Mouse (Mus musculus) E14TG2a.4 (cell line): Measurements from ENCODE around the gene Tpcn2.
A peak's percentile ranks its signal among the peaks of the same experiment; 100 is the strongest.

ENCODE experiments used
- H3K27me3 ChIP-seq: 2 replicates; pipeline ENCODE4 v1.6.1; 2014; ENCODE audit warnings: low read length, control low read depth; ENCODE audit not compliant: insufficient read depth
- H3K36me3 ChIP-seq: 2 replicates; pipeline ENCODE4 v1.6.1; 2014; ENCODE audit warnings: low read length, control low read depth; ENCODE audit not compliant: insufficient read depth
- H3K4me1 ChIP-seq: replicated peaks from 2 replicates; pipeline ENCODE4 v1.6.1; 2014; ENCODE audit warnings: low read depth, low read length, control low read depth
- H3K4me3 ChIP-seq: replicated peaks from 2 replicates; pipeline ENCODE4 v1.5.1; 2014; ENCODE audit warnings: mild to moderate bottlenecking, low read length
- H3K9me3 ChIP-seq: 2 replicates; pipeline ENCODE4 v1.6.1; 2014; ENCODE audit warnings: low read length, control low read depth
- CTCF ChIP-seq: conservative IDR thresholded peaks from 2 replicates; pipeline ENCODE4 v1.5.1; 2014; ENCODE audit warnings: low read length
- NANOG ChIP-seq: IDR thresholded peaks from 2 replicates; pipeline ENCODE4 v1.6.1; 2014; ENCODE audit warnings: borderline replicate concordance, low read length, mixed read lengths
- POU5F1 ChIP-seq: IDR thresholded peaks from 2 replicates; pipeline ENCODE4 v1.6.1; 2014; ENCODE audit warnings: low read length, borderline replicate concordance

Gene Tpcn2

GRCm38 (mm10) chr7:145154066-145154465, 129.7 kb downstream of the Tpcn2 start:
- Histone ChIP-seq H3K4me1 (peaks cover 18% of the 10 kb centered on the region), H3K9me3 (no peaks in the 10 kb centered on the region), H3K27me3 (no peaks in the 10 kb centered on the region; the same call in 1 of the 2 replicates), H3K4me3 (no peak overlapping the region), H3K36me3 (no peaks in the 10 kb centered on the region)
- TF ChIP-seq NANOG, result no peak
- no peak for TF ChIP-seq POU5F1
- TF ChIP-seq CTCF, result peak; percentile 32; the same call in 1 of the 2 replicates

DNA sequence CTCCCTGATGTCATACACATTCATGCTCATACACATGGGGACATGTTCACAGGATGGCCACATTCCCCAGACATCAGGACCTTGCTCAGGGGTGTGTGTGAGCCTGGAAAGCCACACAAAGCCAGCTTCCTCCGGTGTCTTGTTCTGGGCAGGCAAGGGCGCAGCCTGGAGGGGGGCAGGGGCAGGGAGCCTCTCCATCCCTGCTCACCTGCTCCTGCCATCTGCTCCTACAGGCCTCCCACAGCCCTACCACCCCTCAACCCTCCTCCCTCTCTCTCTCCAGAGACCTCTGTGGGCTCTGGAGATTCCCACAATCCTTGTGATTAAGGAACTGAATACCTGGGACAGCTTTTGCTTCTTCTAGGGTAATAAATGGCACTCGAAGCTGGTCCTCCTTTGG, 132.0 kb downstream of the Tpcn2 start:
- Histone ChIP-seq H3K36me3 (no peaks in the 10 kb centered on the region), H3K9me3 (peaks cover 11% of the 10 kb centered on the region), H3K4me3 (no peak overlapping the region), H3K27me3 (no peaks in the 10 kb centered on the region; the same call in 1 of the 2 replicates), H3K4me1 (peaks cover 25% of the 10 kb centered on the region)
- TF ChIP-seq POU5F1 (no peak), CTCF (no peak), NANOG (no peak)

DNA sequence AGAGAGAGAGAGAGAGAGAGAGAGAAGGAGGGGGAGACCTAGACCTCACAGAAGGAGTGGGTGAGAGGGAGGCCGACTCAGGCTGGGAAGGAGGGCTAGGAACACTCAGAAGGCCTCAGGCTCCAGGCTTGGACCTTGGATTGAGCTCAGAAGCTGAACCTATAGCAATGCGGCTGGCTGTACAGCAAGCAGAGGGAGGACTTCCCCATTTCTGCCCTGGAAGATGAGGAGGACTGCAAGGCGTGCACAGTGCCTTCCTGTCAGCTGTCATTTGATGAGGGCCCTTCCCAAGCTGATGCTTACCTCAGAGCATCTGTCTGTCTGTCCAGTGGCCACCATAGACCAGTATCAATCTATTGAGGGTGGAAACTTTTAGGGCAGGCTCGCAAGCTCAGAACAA, 134.9 kb downstream of the Tpcn2 start:
- H3K4me3 ChIP-seq, result no peak overlapping the region
- no peak for TF ChIP-seq CTCF
- H3K4me1 ChIP-seq, result peaks cover 34% of the 10 kb centered on the region
- H3K9me3 ChIP-seq, result peaks cover 12% of the 10 kb centered on the region
- H3K36me3 ChIP-seq, result no peaks in the 10 kb centered on the region
- no peaks in the 10 kb centered on the region for H3K27me3 ChIP-seq

GRCm38 (mm10) chr7:145147973-145148698, 135.7 kb downstream of the Tpcn2 start:
- Histone ChIP-seq H3K4me1 (peaks cover 41% of the 10 kb centered on the region), H3K27me3 (no peaks in the 10 kb centered on the region), H3K36me3 (no peaks in the 10 kb centered on the region), H3K9me3 (peaks cover 12% of the 10 kb centered on the region), H3K4me3 (no peak overlapping the region)
- TF ChIP-seq NANOG (no peak), POU5F1 (no peak), CTCF (peak; percentile 19)

DNA sequence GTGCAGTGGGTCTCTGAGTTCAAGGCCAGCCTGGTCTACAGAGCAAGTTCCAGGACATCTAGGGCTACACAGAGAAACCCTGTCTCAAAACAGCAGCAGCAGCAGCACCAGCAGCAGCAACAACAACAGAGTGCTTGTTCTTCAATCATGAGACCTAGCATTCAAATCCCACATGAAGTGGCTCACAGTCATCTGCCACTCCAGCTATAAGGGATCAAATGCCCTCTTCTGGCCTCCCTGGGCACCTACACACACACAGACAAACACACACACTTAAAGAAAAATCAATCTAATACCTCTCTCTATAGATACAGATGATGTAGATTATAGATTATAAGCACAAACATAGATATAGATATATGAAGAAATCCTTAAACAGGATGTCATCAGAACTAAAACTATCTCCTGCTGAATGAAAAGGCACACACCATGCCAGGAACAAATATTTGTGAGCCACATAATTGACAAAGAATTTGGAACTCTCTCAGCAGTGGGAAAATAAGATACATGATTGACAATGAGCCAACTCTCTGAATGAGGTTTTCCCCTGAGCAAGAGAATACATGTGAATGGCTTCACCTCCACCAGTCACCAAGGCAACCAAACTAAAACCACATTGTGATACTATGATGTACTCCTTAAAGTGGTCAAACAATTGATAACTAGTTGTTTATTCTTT, 137.4 kb downstream of the Tpcn2 start:
- no peaks in the 10 kb centered on the region for H3K36me3 ChIP-seq
- H3K4me3 ChIP-seq, result no peak overlapping the region
- peaks cover 55% of the 10 kb centered on the region for H3K4me1 ChIP-seq
- peaks cover 17% of the 10 kb centered on the region for H3K9me3 ChIP-seq
- H3K27me3 ChIP-seq, result no peaks in the 10 kb centered on the region
- no peak for TF ChIP-seq POU5F1

DNA sequence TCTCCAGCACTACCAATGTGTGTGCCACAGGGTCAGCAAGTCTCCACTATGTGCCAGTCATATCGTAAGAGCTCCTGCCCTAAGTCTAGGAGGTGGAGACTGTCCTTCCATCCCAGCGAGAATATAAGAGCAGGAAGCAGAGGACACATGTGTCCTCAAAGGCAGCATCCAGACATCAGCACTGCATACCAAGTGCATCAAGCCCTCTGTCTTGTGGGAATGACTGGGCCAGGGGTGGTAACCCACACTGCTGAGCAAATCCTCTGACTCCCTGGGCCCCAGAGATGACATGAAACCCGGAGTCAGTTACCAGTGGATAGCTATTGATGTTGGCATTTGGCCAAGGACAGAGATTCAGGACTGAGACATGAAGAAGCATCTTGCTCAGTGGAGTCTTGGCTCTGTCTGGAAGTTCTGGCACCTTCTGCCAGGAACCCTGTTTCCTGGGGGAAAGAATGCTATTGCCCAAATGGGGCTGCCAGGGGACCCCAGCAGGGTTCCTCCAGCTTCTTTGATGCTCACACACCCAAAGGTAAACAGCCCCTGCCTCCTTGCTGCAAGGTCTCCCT, 140.2 kb downstream of the Tpcn2 start:
- Histone ChIP-seq H3K4me1 (peaks cover 66% of the 10 kb centered on the region), H3K27me3 (no peaks in the 10 kb centered on the region), H3K9me3 (peaks cover 35% of the 10 kb centered on the region), H3K4me3 (no peak overlapping the region), H3K36me3 (no peaks in the 10 kb centered on the region)
- TF ChIP-seq CTCF, result no peak
- no peak for TF ChIP-seq NANOG
- TF ChIP-seq POU5F1, result no peak

DNA sequence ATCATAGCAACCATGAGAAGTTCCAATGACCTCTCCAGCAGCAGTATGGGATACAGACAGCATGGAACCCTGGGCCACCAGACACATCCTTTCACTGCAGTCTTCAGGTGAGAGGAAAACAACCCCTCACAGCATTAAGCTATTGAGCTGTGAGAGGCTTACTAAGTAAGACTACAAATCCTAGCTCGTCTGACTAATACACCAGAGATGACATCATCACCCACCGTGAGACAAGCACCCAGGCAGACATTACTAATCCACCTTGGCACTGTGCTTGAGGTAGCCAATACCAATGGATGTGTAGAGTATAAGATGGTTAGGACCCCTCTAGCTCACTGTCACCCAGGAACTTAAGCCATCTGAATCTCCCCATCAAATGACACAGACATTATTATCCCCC, 143.2 kb downstream of the Tpcn2 start:
- H3K9me3 ChIP-seq, result peaks cover 23% of the 10 kb centered on the region
- no peaks in the 10 kb centered on the region for H3K27me3 ChIP-seq
- no peak overlapping the region for H3K4me3 ChIP-seq
- peaks cover 86% of the 10 kb centered on the region for H3K4me1 ChIP-seq
- no peak for TF ChIP-seq NANOG
- no peak for TF ChIP-seq CTCF
- no peak for TF ChIP-seq POU5F1
- no peaks in the 10 kb centered on the region for H3K36me3 ChIP-seq

DNA sequence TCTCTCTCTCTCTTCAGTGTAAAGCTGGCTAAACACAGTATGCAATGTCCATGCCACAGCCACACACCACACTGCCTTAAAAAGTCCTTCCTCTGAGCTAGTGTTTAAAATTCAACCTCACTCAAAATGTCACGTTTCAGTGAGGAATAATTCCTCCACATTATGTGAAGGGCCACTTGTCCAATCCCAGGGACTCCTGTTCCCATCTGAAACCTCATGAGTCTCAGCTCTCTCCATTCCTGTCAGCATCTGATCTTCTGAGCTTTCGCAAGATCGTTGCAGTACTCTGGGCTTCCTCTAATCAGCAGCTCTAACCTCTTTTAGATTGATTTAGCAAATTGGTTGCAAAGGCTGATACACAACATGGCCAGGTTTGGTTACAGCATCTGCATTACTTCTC, 144.2 kb downstream of the Tpcn2 start:
- TF ChIP-seq CTCF (no peak), NANOG (no peak), POU5F1 (no peak)
- H3K27me3 ChIP-seq, result no peaks in the 10 kb centered on the region
- H3K4me3 ChIP-seq, result no peak overlapping the region
- H3K36me3 ChIP-seq, result no peaks in the 10 kb centered on the region
- peaks cover 87% of the 10 kb centered on the region for H3K4me1 ChIP-seq
- peaks cover 23% of the 10 kb centered on the region for H3K9me3 ChIP-seq

DNA sequence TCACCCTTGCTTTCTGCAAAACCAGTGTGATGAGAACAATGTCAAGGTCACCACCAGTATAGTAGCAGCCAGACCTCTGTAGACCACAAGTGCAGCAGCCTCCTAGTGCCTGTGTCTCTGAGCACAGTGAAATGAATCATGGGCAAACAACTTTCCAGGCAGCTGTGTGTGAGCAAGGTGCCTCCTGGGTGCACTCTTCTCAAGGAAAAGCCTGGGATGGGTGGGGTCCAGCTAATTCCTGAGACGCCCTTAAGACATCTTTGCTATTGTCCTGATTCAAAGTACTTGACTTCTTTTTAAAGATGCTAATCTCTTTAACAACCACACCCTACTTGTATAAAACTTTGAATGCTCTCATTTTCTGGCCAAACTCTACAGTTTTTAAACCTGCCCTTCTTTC, 144.7 kb downstream of the Tpcn2 start:
- Histone ChIP-seq H3K9me3 (peaks cover 23% of the 10 kb centered on the region), H3K4me1 (peaks cover 88% of the 10 kb centered on the region), H3K36me3 (no peaks in the 10 kb centered on the region), H3K27me3 (no peaks in the 10 kb centered on the region), H3K4me3 (0 out of 2 replicates have a peak overlapping the region, but pooled peaks have one; percentile 21)
- TF ChIP-seq NANOG (peak; percentile 92), CTCF (no peak), POU5F1 (no peak)
